Mouse (Mus musculus) macrophage (primary cell): ENCODE data around the gene Ptov1. TPM values are rescaled to one million over a fixed set of nuclear protein-coding genes. Genes with fewer than 3 reads are reported as not detected.

Source experiments
- H3K27ac ChIP-seq: fragments of 350-480 bp; formaldehyde crosslinking; 2 replicates; pipeline ENCODE4 v1.9.0; 2021
- H3K36me3 ChIP-seq: fragments of 350-480 bp; formaldehyde crosslinking; 2 replicates; pipeline ENCODE4 v1.9.0; 2021; ENCODE audit errors: inconsistent target
- H3K4me3 ChIP-seq: fragments of 350-480 bp; formaldehyde crosslinking; 2 replicates; pipeline ENCODE4 v1.9.0; 2021; ENCODE audit errors: inconsistent target
- H3K79me2 ChIP-seq: fragments of 350-480 bp; formaldehyde crosslinking; 2 replicates; pipeline ENCODE4 v1.9.0; 2021; ENCODE audit errors: inconsistent target
- WGBS: methylation state at CpG from one replicate; pipeline ENCODE4 v1.1.7; 2026; ENCODE audit warnings: inconsistent platforms; ENCODE audit not compliant: missing documents; 5-methylcytosine and 5-hydroxymethylcytosine counted together
- polyA plus RNA-seq: library from polyadenylated mRNA; stranded (reverse); fragments of 250-400 nt; gene quantifications from 3 replicates; pipeline ENCODE4 v1.2.4, GENCODE M21; 2018; ENCODE audit warnings: inconsistent platforms
- total RNA-seq, 78 experiments: library from RNA; depleted of rRNA; stranded (reverse); fragments of 250-400 nt; gene quantifications; 1 replicate in 9 of 78; 2 replicates in 24 of 78; 3 replicates in 43 of 78; 4 replicates in 2 of 78; pipeline ENCODE4 v1.2.4; 2018; ENCODE audit warnings: inconsistent platforms in 56 of 78

Gene Ptov1
- 100 to 1,000 TPM in 3 of 26 experiments, 10 to 100 TPM in 23; 23.8 to 108 (median 56.0) TPM for total RNA-seq (2018; cell fraction: chromatin; rRNA removed)
- 10 to 100 TPM; 32.2 to 75.3 (median 46.0) TPM for total RNA-seq (2018; cell fraction: cytosol; rRNA removed)
- 10 to 100 TPM; 17.0 to 77.8 (median 39.3) TPM for total RNA-seq (2018; cell fraction: nucleus; rRNA removed)
- 38.5 to 61.7 TPM (median 49.4 TPM) in 3 replicates for polyA plus RNA-seq

DNA sequence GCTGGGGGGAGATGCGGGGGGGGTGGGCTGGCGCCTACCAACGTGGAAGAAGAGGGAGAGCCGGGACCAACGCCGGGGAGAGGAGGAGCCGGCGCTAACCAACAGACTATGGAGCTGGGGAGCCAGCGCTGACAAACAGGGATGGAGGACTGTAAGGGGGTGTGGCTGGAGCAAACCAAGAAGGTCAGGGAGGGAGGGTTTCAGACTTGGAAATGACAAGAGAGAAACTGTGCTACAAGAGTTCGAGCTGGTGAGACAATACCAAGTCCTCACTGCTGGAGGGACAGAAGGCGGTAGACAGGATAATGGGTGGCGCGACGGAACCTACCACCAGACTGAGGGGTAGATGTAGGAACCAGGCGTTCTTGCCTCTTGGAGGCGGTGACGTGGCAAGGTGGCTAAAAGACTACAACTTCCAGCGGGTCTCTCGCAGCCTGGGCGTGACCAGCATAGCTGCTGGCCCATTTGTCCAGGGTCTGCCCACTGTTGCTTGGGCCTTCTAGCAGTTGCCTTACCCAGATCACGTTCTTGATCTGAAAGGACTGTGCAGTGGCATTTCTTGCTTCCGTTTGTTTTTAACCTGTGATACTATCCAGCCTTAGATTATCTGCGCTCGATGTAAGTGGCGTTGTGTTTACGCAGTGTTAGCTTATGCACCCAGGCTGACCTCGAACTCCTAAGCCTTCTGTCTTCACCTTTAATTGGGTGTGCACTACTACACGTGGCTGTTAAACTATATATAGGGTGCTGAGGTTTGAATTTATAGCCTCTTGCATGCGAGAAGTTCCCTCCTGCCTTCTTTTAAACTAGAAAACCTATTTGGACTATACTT, at the start of gene Ptov1:
Gene Ptov1, minus strand, starts transcription at position 92 of the 832 bp plus-strand sequence.
- peak within 1 kb of the TSS; percentile 26 for H3K4me3 ChIP-seq
- H3K27ac ChIP-seq, result peak within 1 kb of the TSS; percentile 63
- H3K79me2 ChIP-seq, result peaks cover 39% of the 10 kb centered on the region
- no peaks in the 10 kb centered on the region for H3K36me3 ChIP-seq
- WGBS, result 10% methylated on average over 26 of the region's 29 CpGs

DNA sequence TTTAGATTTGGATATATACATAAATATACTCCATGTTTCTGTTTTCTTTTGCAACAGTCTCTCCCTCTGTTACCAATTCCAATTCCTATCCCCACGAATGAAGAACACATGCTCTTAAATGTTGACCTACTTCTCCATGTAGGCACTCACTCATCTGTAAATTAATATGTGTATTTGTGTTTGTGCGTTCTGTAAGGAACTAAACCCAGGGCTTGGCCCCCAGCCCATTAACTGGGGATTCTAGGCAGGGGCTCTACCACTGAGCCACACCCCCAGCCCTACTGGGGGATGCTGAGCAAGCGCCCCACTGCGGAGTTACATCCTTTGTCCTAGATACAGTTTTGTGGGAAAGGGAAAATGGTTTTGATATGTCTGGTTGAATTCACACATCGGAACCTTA, 49.5 kb upstream of the Ptov1 start:
- Histone ChIP-seq H3K4me3 (no peak overlapping the region), H3K79me2 (peaks cover 70% of the 10 kb centered on the region; the same call in 1 of the 2 replicates), H3K27ac (no peak overlapping the region), H3K36me3 (peaks cover 46% of the 10 kb centered on the region)
- WGBS, result 95% methylated on average over 5 of the region's 5 CpGs

DNA sequence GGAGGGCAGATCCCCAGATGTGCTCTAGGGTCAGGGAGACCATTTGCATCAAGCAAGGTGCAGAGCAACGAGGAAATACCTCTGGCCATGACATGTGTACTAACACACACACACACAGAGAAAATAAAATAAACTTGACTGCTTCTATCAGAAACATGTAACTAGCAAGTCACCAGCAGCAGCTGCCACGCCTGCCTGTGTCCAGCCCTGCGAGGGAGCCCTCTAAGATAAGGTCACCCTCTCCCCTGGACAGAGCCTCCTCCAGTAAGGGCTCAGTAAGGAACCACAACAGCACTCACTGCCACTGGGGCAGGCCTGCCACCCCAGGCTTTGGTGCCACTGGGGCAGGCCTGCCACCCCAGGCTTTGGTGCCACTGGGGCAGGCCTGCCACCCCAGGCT, 48.6 kb upstream of the Ptov1 start:
- WGBS, result 91% methylated on average over 3 of the region's 3 CpGs
- Histone ChIP-seq H3K36me3 (peaks cover 55% of the 10 kb centered on the region), H3K4me3 (no peak overlapping the region), H3K27ac (no peak overlapping the region), H3K79me2 (peaks cover 64% of the 10 kb centered on the region; the same call in 1 of the 2 replicates)

DNA sequence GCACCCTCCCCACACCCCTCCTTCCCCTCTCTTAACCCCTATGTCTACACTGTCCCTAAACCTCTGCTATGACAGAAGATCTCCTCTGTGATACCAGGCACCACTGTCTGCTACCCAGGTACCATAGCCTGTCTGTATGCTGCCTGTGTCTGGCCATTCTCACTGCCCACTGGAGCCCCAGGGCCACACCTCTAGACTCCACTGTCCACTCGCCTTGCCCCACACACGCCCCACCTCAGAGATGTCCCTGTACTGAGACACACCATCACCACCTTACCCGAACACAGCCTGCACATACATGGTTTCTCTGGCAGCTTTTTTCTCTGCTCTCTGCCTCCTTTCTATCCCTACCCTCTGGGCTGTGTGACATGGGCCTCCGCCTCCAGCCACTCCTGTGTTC, 47.3 kb upstream of the Ptov1 start:
- peaks cover 51% of the 10 kb centered on the region; the same call in 1 of the 2 replicates for H3K79me2 ChIP-seq
- 98% methylated on average over 4 of the region's 4 CpGs for WGBS
- H3K27ac ChIP-seq, result no peak overlapping the region
- no peak overlapping the region for H3K4me3 ChIP-seq
- H3K36me3 ChIP-seq, result peaks cover 55% of the 10 kb centered on the region

DNA sequence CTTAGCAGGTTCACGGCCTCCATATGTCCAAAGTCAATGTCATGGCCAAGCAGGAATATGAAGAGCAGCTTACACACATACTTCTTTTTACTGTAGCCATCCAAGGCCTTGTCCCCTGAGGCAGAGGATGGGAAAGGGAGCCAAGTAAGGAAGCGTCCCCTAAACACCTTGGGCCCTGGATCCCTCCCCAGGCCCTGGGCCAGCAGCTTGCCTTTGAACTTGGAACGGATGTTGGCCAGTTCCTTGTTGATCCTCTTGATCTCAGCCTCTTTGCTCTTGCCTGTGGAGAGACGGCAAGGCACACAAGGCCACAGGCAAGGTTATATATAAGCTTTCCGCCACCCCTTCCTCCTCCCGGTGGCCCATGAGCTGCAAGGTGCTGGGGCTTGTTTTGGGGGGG, 46.6 kb upstream of the Ptov1 start:
- Histone ChIP-seq H3K4me3 (no peak overlapping the region), H3K27ac (no peak overlapping the region), H3K79me2 (peaks cover 47% of the 10 kb centered on the region; the same call in 1 of the 2 replicates), H3K36me3 (peaks cover 58% of the 10 kb centered on the region)
- WGBS, result 98% methylated on average over 6 of the region's 6 CpGs

DNA sequence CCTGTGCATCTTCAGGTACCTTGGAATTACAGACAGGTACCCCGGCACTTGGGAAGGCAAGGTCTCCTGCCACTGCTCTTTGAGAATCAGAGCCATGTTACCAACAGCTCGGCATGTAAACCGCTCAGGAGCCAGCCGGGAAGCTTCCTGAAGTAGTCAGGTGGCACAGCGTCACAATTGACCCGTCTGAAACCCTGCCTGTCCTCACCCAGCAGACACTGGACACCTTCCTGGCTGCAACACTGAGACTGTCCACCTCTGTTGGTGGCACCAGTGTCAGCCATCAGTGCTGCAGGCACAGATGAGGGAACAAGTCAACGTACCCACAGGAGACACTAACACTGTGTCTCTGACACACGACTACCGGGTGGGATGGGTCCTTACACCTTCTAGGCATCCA, 45.7 kb upstream of the Ptov1 start:
- WGBS, result 93% methylated on average over 9 of the region's 9 CpGs
- Histone ChIP-seq H3K4me3 (no peak overlapping the region), H3K36me3 (peaks cover 61% of the 10 kb centered on the region), H3K27ac (no peak overlapping the region), H3K79me2 (peaks cover 38% of the 10 kb centered on the region; the same call in 1 of the 2 replicates)

DNA sequence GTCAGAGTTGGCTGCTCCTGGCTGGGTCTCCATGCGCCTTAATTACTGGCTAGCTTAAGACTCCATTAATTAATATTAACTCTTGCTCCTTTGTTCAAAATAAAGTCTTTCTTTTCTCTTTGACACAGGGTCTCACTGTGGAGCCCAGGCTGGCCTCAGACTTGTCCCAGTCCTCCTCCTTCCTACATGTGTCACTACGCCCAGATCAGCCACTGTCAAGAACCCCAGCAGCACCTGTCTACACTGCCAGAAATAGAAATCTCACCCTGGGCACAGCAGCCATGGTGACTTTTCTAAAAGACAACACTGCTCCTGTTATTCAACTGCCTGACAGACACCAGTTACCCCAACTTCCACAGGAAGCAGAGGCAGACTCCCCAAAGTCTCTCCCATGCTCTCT, 44.8 kb upstream of the Ptov1 start:
- 93% methylated on average over 2 of the region's 2 CpGs for WGBS
- H3K27ac ChIP-seq, result no peak overlapping the region
- H3K4me3 ChIP-seq, result no peak overlapping the region
- H3K79me2 ChIP-seq, result peaks cover 29% of the 10 kb centered on the region; the same call in 1 of the 2 replicates
- H3K36me3 ChIP-seq, result peaks cover 66% of the 10 kb centered on the region

DNA sequence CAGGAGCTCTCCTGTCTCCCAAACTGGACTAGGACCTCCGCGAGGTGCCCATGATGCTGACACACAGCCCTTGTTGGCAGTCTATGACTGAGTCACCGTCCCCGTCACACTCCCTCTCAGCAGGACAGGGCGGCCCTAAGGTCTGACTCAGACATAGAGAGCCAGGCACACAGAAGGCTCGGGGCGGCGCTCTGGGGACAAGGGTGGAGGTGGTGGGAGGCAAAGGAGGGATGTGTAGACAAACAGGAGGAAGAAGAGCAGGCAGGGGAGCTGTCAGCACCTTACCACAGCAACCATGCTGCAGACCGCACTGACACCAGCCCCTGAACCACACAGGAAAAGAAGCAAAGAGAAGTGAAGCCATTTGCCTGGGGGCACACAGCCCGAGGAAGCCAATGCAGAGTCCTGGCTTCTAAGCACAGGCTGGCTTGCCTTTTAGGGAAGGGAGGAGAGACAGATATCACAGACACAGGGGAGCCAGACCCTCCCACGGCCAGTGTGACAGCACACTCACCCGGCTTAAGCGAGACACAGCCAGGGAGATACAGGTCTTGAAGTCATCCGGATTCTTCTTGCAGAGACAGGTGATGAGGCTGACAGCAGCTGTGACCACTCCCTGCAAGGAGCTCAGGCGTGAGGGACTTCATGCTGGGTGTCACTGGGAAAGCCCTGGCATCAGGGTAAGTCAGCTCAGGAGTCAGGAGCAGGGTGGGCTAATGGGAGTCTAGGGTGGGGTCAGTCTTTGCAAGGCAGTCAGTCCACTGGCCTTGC, 39.3 kb upstream of the Ptov1 start:
- 66% methylated on average over 15 of the region's 15 CpGs for WGBS
- 0 out of 2 replicates have a peak overlapping the region, but pooled peaks have one; percentile 4 for H3K27ac ChIP-seq

DNA sequence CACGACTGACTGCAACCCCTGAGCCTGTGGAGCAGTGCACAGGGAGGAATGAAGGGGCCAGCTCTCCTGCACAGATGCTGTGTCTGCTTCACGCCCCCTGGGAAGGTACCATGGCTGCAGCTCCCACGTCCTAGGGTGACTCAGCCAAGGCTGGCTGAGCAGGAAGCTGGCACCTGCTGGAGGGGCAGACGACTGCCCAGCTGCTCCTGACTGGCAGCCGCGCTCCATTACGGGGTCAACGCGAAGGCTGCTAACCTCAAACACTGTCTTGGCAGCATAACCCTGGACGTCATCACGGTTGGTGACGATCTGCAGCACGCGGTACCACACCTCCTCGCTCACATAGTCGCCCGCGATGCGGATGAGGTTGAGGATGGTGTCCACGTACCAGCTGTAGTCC, 35.8 kb upstream of the Ptov1 start:
- WGBS, result 85% methylated on average over 20 of the region's 20 CpGs
- H3K36me3 ChIP-seq, result peaks cover 63% of the 10 kb centered on the region
- no peaks in the 10 kb centered on the region for H3K79me2 ChIP-seq
- no peak overlapping the region for H3K4me3 ChIP-seq
- H3K27ac ChIP-seq, result no peak overlapping the region

More for the DNA sequence above, 39.3 kb upstream of the Ptov1 start:
- H3K79me2 ChIP-seq, result no peaks in the 10 kb centered on the region
- H3K36me3 ChIP-seq, result peaks cover 94% of the 10 kb centered on the region
- H3K4me3 ChIP-seq, result no peak overlapping the region

DNA sequence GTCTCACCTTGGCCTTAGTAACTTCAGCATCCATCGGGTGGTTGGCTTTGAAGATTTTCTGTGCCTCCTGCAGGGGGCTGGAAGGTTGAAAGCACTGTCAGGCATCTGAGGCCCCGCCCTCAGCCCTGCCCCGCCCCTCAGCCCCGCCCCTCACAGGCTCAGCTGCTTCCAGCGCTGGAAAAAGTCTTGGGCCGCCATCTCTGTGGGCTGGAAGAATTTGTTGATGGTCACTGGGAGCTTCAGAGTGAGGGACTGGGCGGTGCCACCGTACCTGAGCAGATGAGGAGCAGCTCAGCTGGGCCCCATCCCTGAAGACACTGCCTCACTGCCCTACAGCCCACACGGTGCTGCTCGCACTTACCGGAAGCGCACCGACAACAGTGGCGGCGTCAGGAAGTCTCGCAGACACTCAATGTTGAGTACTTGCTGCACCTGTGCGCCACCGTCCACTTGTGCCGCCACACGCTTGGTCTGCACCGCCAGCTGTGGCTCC, 31.7 kb upstream of the Ptov1 start:
- H3K27ac ChIP-seq, result no peak overlapping the region
- H3K79me2 ChIP-seq, result no peaks in the 10 kb centered on the region
- H3K36me3 ChIP-seq, result peaks cover 39% of the 10 kb centered on the region; the same call in 1 of the 2 replicates
- 35% methylated on average over 20 of the region's 21 CpGs for WGBS
- no peak overlapping the region for H3K4me3 ChIP-seq

DNA sequence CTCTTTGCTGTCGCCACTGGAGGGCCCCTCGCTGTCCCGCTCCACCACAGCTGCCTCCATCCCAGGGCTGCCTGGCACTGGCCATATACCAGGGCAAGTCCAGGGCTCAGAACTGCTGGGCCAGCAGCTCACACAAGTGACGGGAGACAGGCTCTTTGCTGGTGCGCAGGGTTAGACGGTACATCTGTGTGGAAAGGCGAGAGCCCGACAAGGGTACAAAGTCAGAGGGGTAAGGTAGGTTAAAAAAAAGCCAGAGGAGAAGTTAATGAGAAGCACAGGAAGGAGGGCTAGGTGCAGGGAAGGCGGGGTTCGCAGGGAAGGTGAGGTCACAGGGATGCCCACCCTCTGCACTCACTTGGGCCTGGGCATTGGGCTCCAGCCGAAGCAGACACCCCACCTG, 31.0 kb upstream of the Ptov1 start:
- 92% methylated on average over 8 of the region's 11 CpGs for WGBS

DNA sequence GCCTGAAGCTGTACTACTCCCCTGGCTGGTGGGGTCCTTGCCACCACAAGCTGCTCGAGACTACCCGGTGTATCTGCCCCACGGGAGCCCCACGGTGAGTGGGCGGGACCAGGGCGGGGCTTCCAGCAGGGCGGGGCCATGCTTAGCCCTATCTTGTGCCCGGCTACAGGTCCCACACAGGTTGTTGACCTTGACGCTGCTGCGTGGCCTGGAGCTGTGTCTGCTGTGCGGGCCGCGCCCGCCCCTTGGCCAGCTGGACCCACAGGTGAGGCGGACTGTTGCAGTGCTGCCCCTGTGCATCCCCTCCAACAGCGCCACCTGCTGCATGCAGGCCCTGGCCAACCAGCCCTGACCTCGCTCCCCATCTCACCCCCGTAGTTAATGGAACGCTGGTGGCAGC, 29.0 kb upstream of the Ptov1 start:
- Histone ChIP-seq H3K79me2 (no peaks in the 10 kb centered on the region), H3K36me3 (peaks cover 13% of the 10 kb centered on the region; the same call in 1 of the 2 replicates), H3K27ac (no peak overlapping the region), H3K4me3 (no peak overlapping the region)
- WGBS, result 76% methylated on average over 19 of the region's 19 CpGs

More for the DNA sequence above, 31.0 kb upstream of the Ptov1 start:
- no peak overlapping the region for H3K4me3 ChIP-seq
- no peak overlapping the region for H3K27ac ChIP-seq
- no peaks in the 10 kb centered on the region for H3K79me2 ChIP-seq
- peaks cover 32% of the 10 kb centered on the region; the same call in 1 of the 2 replicates for H3K36me3 ChIP-seq

DNA sequence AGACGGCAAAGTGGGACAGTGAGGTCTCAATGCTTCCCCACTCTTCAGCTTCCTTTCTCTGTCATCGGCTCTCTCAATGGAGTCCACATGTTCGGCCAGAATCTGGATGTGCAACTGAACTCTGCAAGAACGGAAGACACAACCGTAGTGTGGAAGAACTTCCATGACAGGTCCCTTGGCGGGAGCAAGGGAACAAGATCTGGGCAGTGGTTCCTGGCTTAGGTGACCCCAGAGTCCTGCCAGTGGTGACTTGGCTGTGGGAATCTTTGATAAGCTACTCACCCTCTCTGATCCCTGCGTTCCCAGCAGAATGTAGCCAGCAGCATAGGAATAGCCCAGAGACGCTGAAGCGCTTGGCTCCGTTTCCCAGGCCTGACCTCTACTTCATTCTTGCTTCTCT, 26.9 kb upstream of the Ptov1 start:
- Histone ChIP-seq H3K79me2 (peaks cover 6% of the 10 kb centered on the region), H3K36me3 (peaks cover 13% of the 10 kb centered on the region; the same call in 1 of the 2 replicates), H3K4me3 (peak overlapping the region; percentile 63), H3K27ac (peak overlapping the region; percentile 52)
- WGBS, result 48% methylated on average over 9 of the region's 10 CpGs
